Mouse (Mus musculus): ENCODE measurements around the gene Ergic2. TPM values are rescaled to one million over a fixed set of nuclear protein-coding genes. Genes with fewer than 3 reads are reported as not detected.

Gene Ergic2
- 116 to 147 TPM (median 122 TPM) in 4 replicates for total RNA-seq (2023)

GRCm38 (mm10) chr6:148211897-148212680 lies at the start of gene Ergic2:
Ergic2 (minus strand) TSS chr6:148212374.

Other genes starting within 250 kb of the Ergic2 start
- not detected in 4 replicates for gene Far2, start 165.1 kb downstream of the Ergic2 start, total RNA-seq (2023)
- 0.12 to 0.63 TPM (median 0.22 TPM) in 3 of 4 replicates, not detected in the other for gene Tmtc1, start 232.0 kb upstream of the Ergic2 start, total RNA-seq (2023)